Mouse (Mus musculus): ENCODE measurements around the gene Rcor1.

GRCm38 (mm10) chr12:111160871-111161270, 121.7 kb downstream of the Rcor1 start:
- TF ChIP-seq CTCF (IDR thresholded peaks at IDR 0.05; ENCODE audit: low read depth) = no peak
- no peak for TF ChIP-seq EP300 (IDR thresholded peaks at IDR 0.05; ENCODE audit: low read depth)

All from liver, postnatal 0 days (tissue).